Mouse (Mus musculus) kidney, adult 8-10 months (tissue): Measurements from ENCODE around the gene Fgd4.
A peak's percentile ranks its signal among the peaks of the same experiment; 100 is the strongest.

Experiments used
- DNase-seq, 2 experiments: peaks; one replicate each; pipeline ENCODE4 v3.0.0; 2022

The Fgd4 gene

DNA sequence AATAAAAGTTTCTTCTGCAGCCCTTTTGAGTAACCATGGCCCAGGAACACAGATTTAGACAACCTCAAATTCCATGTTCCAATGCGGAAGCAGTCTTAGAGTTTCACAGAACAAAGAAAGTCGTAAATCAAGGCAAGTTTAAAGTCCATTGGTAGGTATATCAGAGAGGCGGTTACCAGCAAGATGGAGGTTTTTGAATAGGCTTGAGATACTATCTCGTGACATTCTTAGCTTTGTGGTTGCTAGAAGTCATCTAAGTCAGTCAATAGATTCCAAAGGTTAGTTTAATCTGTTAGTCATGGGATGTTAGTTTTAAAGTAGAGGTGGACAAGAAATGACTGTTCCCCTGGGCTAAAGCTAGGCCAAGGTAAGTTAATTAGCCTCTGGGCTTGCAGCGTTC lies at the start of gene Fgd4:
Gene Fgd4, minus strand, starts transcription at position 89 of the 400 bp plus-strand sequence.
- peak; percentile 14 to 60 for DNase-seq

DNA sequence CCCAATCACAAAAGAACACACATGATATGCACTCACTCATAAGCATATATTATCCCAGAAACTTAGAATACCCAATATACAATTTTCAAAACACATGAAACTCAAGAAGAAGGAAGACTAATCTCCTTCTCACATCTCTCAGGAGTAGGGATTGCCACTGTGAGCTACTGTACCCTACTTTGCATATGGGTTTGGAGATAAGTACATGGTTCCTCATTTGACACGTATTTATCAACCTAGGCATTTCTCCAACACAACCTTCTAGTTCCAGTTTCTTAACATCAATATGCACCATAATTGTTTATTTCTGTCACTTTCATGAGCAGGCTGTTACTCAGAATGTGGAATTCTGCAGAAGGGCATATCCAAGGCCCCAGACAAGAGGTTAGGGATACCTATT lies 44.8 kb upstream of the Fgd4 start:
- DNase-seq, result no peak

DNA sequence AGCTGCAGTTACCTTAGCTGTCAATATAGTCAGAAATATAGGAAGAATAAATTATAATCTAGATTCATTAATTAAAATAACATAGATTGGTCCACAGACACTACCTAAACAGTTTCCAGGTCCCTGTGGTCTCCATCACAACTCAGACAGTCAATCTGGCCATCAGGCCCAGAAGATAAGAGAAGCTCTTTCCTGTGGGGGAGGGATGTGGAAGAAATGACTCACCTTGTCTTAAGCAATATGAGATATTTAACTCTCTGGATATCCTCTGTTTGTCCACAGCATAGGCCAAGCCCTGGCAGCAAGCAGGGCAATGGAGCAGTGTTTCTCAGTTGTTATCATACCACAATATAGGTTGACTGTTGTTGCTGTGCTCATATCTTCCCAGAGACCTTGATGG lies 33.4 kb upstream of the Fgd4 start:
- no peak for DNase-seq

DNA sequence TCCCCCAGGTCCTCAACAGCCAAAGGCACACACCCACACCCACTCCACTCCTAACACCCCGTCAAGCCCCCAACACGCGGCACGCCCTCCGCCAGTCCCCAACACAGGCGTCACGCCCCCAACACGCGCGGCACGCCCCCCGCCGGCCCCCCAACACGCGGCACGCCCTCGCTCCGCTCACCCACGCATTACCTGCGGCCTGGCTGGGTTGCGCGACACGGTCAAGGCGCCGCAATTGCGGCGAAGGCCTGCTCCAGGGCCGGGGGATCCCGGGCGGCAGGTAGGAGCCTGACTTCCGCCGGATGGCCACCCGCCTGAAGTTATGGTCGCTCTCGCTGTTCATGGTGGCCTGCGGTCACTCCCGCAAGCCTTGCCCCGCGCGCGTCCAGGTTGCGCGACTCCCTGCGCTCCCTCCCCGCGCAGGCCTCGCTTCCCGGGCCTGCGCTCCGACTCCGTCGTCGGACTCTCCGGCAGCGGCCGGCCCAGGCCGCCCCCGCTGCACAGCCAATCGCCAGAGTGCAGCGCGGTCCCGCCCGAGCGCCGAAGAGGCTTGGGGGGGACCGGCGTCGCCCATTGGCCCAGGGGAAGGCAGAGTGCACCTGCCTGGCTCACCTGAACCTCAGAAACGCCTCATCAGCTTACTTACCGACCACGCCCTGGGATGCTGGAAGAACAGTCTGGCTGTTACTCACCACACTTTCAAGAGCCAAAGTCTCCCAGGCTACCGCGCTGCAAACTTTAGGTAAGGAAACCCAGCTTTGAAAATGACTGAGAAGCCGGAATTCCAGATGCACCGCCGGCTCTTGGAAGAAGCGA lies 555 bp downstream of the Fgd4 start:
- peak; percentile 74 to 83 for DNase-seq

DNA sequence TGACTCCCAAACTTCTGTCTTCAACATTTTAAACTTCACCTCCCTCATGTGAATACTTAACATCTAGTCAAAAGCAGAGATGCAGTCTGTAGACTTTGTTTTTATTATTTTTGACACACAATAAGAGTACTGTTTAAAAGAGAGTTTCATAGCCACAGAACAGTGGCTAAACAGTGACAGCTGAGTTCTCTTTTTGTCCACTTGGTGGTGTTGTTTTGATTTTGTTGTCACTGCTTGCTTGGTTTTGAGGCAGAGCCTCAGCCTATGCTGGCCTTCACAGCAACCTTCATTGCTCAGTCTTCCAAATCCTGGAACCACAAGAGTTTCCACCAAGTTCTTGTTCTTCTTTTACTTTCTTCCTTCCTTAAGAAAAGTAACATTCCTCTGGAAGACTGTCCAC lies 3.8 kb downstream of the Fgd4 start:
- no peak for DNase-seq

DNA sequence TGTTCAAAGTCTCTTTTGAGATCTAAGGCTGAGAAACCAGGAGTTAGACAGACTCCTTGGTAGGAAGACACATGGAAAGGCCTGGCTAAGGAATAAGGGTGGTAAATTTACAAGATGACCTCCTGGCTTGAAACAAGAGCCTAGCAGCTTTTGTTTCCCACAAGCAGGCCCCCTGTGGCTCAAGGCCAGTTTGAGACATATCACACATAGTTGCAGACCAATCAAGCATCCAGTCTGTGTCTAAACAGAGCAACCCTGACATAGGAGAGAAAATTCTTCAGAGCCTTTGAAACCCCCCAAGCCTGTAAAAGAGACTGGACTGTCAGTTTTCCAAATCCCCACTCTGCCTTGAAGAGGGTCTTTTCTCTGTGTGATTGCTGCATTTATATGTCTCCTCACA lies 7.7 kb downstream of the Fgd4 start:
- peak; percentile 9 to 11 for DNase-seq

DNA sequence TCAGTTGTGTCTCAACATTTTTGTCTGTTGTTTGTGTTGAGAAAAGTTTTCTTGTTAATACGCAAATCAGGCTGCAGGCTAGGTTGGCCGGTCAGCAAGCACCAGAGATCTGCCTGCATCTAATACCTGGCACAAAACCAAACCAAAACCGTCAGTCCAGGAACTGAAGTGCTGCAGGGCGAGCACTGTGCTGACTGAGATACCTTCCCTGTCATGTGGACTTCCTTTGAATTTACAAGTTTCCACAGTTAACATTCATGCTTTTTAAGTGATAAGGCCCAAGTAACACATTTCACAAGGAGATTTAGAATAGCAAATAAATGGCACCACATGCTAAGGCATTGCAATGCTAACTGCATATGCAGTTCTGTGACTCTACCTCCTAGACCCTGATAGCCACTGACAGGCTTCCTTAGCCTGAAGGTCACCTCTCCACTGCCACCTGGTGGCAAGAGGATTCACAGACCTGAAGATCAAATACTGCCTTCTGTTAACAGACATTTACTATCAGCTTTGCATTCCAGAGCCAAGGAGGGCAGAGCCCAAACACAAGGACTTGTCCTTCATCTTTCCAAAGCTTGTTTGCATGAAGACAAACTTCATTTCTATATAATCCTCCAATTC lies 15.8 kb downstream of the Fgd4 start:
- DNase-seq, result peak; percentile 38 to 75

DNA sequence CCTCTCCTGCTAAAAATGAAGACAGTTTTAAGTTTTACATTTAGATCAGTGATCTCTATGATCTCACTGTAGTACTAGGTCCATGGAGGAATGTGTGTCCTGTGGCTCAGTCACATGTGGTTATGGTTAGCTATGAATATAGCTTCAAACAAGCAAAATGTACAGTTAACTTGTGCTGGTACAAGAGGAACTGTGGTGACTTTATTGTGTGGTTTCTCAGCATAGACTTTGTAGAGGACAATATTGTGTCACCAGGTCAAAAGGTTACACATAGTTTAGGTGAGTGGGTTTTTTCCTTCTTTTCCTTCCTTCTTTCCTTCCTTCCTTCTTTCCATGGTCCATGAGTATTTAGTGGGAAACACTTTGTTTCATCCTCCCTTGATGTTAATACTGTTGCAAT lies 23.8 kb downstream of the Fgd4 start:
- DNase-seq, result no peak

DNA sequence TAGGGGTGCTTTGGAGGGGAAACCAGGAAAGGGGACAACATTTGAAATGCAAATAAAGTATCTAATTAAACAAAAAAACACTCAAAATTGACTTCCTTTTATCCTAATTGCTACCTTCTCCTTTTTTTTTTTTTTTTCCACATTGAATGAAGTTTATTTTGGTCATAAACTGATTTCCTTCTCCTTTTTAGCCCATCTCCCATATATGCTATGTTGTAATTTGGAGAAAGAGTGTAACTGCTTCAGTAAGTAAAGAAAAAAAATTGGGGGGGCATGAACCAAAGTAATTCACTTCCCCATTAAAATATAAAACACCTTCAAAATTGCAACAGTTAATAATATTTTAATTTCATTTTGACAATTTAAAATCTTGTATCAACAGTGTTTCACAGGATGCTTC lies 25.8 kb downstream of the Fgd4 start:
- DNase-seq, result no peak

DNA sequence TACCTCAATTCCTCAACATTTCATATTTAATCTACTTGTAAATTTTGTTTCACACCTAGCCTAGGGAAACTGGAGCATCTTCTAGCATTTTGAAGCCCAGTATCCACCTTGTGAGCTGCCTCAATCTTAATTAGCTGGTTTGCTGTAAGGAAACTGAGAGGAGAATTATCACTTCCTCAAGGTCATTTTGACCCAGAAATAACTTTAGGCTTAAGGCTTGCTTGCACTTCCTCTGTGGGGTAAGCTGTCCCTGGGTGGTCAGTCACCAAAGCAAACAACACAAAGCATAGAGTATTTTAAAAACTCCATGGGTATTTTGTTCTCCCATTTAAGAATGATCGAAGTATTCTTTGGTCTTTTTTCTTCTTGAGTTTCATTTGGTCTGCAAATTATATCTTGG lies 27.2 kb downstream of the Fgd4 start:
- no peak for DNase-seq

DNA sequence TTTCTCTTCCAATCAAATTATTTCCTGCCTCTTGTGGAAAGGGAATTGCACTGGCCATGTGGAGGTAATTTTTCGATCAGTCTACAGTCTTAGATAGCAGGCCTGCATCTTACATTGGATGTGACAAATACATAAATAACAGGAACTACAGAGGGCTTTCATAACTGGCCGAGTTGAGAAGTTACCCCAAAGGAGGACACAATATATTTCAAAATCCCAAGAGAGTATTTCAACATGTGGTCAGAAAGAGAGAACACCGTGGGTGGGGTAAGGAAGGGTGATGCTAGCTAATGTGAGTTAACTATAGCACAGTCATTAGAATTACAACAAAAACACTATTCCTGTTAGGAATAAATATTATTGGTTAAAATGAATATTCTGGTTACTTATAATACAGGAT lies 29.0 kb downstream of the Fgd4 start:
- DNase-seq, result no peak

DNA sequence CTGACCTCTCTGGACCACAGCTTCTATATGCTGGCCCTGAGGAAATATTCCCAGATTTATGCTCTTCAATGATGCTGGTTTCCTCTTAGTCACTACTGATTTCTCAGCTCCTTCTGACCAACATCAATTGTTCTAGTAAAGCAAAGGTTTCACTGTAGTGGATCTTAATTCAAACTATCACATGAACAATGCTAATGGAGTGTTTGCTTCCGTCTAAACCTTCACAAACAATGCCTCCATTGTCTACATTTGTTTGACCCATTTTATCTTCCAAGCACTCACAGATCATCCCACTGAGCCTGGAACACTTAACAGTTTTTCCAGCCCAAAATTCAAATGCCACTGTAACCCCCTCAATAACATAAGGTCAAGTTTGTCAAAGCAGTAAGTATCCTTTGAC lies 33.6 kb downstream of the Fgd4 start:
- no peak for DNase-seq

DNA sequence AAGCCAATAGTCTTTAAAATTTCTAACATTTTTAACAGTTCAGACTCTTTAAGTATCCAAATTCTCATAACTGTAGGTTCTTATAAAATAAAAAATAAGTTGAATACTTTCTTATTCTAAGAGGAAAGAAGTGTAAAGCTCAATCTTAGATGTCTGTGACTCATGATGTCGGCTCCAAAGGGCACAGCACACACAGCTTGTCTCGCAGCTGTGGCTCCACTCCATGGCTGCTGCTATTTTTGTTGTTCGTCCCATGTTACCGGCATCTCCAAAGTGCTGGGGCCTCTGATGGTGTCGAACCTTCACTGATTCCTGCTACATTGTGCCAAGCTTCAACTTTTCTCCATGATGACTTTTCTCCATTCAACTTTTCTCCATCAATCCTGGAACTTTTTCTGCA lies 34.1 kb downstream of the Fgd4 start:
- no peak for DNase-seq

DNA sequence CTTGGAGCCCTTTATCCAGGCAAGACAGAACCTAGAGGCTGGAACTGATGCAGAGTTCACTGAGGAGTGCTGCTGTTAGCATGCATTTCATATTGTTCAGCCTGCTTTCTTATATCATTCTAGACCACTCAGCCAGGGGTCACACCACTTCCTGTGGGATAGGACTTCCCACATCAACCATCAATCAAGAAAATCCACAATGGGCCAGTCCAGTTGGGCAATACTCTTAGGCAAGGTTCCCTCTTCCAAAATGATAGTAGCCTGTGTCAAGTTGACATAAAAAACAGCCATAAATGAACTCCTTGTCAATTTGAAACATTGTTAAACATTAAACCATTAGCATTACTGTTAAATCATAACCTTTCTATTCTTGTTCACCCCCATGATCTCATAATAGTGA lies 34.6 kb downstream of the Fgd4 start:
- no peak for DNase-seq

DNA sequence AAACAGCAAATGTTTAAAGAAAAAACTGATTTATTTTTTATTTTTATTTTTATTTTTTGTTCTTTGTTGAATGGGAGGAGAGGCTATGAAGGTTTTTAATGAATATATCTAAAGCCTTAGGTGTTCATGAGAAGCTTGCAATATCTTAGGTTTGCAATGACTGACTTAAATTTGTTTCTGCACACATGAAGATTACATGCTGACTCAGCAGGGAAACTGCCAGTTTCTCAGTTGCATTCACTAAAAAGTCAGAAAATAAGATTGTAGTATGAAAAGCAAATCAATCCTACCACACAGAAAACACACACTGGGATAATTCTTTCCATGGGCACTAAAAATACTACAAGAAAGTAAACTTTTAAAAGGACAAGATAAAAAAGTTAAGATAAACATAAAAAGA lies 39.6 kb downstream of the Fgd4 start:
- no peak for DNase-seq

DNA sequence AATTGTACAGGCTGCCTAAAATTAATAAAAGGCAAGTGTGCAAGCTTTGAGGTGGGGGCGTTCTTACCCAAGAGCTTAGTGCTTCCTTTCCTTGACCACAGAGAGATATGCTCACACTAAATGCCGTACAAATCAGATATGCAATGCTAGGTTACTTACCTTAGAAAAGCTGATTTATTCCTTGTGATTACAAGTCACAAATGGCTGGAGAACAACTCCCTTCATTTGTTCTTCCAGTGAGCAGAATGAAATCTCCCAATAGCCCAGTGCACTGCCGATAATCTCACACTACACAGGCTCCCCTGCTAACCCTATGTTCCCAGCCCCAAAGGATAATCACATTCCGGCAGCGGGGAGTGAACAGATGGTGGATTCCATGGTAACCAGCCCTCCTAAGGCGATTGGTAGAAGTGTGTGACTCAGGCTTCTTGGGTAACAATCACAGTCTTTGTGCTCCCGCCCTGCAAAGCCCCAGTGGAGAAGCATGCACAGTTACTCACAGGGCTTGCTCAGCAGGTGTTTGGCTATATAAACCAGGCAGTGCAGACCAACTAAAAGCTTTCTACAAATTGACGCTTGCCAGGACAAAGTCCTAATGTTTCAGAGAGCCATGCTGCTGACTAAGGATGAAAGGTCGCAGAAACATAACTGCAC lies 40.3 kb downstream of the Fgd4 start:
- peak; percentile 71 to 83 for DNase-seq

DNA sequence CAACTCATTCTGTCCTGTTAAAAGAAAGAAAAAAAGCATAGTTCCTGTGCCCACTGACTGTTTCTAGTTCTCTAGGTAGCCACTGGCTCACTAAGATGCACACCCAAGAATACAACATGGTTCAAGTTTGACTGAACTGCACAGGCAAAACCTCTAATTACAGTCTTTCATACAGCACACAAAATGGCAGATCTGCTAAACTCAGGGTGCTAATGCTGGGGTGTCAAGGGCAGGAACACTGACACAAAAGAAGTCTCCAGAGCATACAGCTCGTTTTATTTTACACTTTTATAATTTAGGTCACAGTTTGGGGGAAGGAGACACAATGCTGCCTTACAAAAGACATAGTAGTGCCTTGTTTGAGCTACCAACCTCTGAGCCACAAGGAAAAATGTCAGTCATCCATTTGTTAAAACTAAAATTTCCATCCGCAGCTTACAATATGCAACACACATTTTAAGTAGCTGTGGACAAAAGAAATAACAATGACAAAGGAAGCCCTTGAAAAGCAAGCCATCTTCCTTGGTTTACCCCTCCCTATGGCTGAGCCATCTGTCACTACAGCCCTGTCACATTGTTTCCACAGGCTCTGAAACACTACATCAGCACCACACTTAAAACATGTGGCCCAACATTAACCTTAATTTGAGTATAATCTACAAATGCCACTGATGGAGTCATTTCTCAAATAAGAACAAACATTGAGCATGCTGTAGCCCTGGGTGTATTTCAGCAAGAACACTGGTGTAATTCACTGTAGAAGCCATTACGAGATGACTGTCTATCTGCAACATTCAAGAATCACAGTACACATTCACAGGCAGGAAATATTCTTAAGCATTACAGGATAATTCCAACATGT lies 41.1 kb downstream of the Fgd4 start:
- no peak for DNase-seq

DNA sequence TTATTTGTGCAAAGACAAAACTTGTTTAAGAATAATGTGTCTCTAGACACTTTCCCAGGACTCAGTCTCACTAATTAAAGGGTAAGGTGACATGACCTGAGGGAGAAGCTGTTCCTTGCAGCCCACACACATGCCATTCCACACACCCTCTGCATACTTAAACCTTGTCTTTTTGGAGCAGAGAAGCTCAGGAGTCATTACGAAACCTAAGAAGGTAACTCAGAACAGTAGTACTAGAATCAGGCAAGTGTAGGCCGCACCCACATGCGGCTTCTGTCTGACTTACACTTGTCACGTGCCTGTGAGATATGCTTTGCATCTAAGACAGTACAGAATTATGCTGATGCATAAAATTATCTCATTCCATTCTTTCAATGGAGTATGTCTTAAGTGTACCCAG lies 42.6 kb downstream of the Fgd4 start:
- no peak for DNase-seq

DNA sequence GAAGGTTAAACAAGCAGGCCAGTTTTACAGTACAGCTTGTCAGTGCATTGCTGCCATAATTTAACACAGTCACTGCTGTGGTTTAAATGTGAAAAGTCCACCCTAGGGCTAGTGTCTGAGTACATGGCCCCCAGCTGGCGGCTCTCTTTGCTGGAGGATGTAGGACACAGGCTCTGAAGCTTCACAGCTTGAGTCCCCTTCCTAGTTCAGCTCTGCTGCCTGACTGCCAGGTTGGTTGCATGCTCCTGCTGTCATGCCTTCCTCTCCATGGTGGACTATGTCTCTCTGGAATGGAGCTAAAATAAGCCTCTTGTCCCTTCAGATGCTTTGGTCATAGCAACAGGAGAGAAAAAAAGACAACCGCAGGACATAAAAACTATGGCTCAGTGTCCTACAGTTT lies 46.3 kb downstream of the Fgd4 start:
- no peak for DNase-seq

DNA sequence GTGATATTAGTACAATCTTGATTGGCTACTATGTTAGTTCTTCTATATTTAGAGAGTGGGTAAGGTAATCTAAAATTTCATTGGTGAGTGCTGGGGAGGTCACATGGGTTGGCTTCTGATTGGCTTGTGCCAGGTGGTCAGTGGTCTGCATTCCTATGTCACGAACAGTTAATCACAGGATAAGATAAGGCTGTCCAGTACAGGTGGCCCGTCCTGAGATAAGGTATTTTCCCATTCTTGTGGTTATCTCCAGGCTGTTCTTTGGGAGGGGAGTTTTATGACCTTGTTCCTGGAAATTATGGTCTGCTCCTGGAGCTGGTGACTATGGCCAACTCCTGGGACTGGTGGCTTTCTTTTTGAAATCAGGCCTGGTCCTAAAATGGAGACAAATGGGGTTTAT lies 48.2 kb downstream of the Fgd4 start:
- no peak for DNase-seq

DNA sequence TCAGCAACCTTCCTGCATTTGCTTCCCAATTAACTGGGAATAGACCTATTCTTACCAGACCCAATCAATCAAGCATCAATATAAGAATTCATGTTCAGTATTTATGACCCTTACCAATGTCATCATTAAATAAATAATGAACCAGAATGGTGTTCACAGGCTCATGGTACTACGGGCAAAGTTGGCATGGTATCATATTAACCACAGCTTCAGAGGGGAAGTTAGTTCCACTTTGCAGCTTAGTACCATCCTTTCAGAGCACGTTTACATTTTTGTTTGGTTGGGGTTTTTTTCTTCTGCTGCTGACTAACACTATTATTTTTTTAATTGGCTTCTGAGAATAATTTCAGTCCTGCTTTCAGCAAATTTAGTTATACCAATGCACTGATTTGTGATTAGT lies 51.2 kb downstream of the Fgd4 start:
- no peak for DNase-seq

DNA sequence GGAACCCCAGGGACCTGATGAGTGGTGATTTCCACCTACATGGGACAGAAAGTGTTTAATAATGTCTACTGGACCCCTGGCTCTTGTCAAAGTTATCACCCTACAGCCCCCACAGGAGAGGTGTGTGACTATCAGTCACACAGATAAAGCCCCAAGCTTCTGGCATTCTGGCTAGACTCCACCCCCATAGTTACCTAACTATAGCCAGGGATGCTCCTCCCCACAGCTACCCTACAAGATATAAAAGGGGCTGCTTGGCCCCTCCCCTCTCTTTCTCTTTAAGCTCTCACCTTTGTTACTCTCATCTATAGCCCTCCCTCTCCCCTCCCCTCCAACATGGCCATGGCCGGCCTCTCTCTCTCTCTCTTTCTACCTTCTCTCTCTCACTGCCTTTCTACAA lies 53.7 kb downstream of the Fgd4 start:
- no peak for DNase-seq

DNA sequence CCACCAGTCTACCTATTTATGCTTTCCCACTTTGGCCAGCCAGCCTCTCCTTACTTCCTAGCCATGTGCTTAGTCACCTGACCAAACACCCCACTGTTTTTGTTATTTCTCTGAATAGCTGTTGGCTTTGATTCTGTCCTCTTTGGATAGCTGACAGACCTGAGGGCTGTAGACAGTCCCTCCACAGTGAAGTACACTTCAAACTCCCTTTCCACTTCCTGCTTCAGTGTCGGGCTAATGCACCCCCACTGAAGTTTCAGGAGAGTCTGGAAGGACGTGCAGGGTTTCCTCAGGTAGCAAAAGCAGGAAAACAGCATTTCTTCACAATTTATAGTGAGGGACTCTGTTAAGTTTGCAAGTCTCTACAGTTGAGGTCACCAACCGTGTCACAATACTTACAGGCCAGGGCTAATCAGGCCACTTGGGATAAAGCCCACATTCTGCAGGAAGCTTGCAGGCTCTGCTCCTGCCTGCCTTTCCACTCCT lies 57.4 kb downstream of the Fgd4 start:
- no peak for DNase-seq
